Mouse (Mus musculus): ENCODE results near the gene Prkca.

DNA sequence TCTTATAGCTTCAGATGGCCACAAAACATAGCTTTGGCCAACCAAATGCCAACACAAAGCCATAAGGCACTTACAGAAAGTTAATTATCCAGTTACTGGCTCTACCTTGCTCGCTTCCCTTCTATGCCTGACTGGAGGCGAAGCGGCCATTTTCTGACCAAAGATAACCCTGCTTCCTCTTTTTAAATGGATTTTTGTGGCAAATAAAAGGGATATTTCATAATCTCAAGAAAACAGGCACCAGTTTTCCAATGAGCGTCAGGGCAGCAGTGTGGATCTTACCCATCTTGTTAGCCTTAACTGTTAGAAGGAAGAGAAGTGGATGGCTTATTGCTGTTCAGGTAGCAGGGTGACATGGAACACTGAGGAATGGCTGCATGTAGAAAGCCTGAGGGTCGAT is 264.3 kb downstream of the Prkca start:
- TF ChIP-seq POLR2A (IDR thresholded peaks at IDR 0.05; ENCODE audit: extremely low read depth, insufficient read depth, low read length) (no peak), CTCF (IDR thresholded peaks at IDR 0.05; ENCODE audit: extremely low read depth, insufficient read depth, low read length) (no peak)
